Mouse (Mus musculus) myocyte (in vitro differentiated cells): ENCODE data around the gene Clptm1. TPM values are rescaled to one million over a fixed set of nuclear protein-coding genes. Genes with fewer than 3 reads are reported as not detected.

Source experiments
- H3K27me3 ChIP-seq: one replicate; pipeline ENCODE4 v1.6.1; 2011; ENCODE audit not compliant: control insufficient read depth, insufficient read depth, insufficient read length
- H3K36me3 ChIP-seq: one replicate; pipeline ENCODE4 v1.6.1; 2011; ENCODE audit not compliant: control insufficient read depth, insufficient read depth
- H3K4me2 ChIP-seq: one replicate; pipeline ENCODE4 v1.6.1; 2011; ENCODE audit warnings: low read depth, control low read depth
- H3K4me3 ChIP-seq: one replicate; pipeline ENCODE4 v1.5.1; 2011; ENCODE audit warnings: mild to moderate bottlenecking, control low read depth, moderate library complexity
- H3K79me2 ChIP-seq: one replicate; pipeline ENCODE4 v1.6.1; 2011; ENCODE audit not compliant: control insufficient read depth, insufficient read depth
- H3ac ChIP-seq: one replicate; pipeline ENCODE4 v1.6.1; 2011; ENCODE audit not compliant: control insufficient read depth, insufficient read length
- CEBPB ChIP-seq: IDR thresholded peaks from 2 replicates; pipeline ENCODE4 v1.6.1; 2011; ENCODE audit warnings: mild to moderate bottlenecking, moderate library complexity; ENCODE audit not compliant: poor library complexity, insufficient read depth, severe bottlenecking
- E2F4 ChIP-seq: IDR thresholded peaks from one replicate; pipeline ENCODE4 v1.6.1; 2011; ENCODE audit warnings: mild to moderate bottlenecking, control low read depth, moderate library complexity; ENCODE audit not compliant: insufficient read depth
- MAX ChIP-seq: IDR thresholded peaks from one replicate; pipeline ENCODE4 v1.6.1; 2011; ENCODE audit warnings: low read depth, mild to moderate bottlenecking, control low read depth
- MYOD1 ChIP-seq, 3 experiments: IDR thresholded peaks; one replicate each; pipeline ENCODE4 v1.6.1; 2011; ENCODE audit warnings: control low read depth in 2 of 3, low read depth in 2 of 3, mild to moderate bottlenecking in 2 of 3, moderate library complexity in 1 of 3; ENCODE audit not compliant: insufficient read length in 2 of 3, control insufficient read depth in 1 of 3
- MYOG ChIP-seq, 3 experiments: IDR thresholded peaks; one replicate each; pipeline ENCODE4 v1.6.1; 2011; ENCODE audit warnings: control low read depth in 2 of 3, low read depth in 2 of 3, mild to moderate bottlenecking in 2 of 3; ENCODE audit not compliant: insufficient read length in 2 of 3, control insufficient read depth in 1 of 3, insufficient read depth in 1 of 3
- POLR2A ChIP-seq: IDR thresholded peaks from one replicate; pipeline ENCODE4 v1.6.1; 2011; ENCODE audit warnings: low read depth, mild to moderate bottlenecking, control low read depth, moderate library complexity; ENCODE audit not compliant: insufficient read length
- POLR2AphosphoS2 ChIP-seq: IDR thresholded peaks from one replicate; pipeline ENCODE4 v1.6.1; 2011; ENCODE audit warnings: low read depth, control low read depth; ENCODE audit not compliant: insufficient read length
- REST ChIP-seq: IDR thresholded peaks from one replicate; pipeline ENCODE4 v1.6.1; 2011; ENCODE audit warnings: mild to moderate bottlenecking, control low read depth, moderate library complexity; ENCODE audit not compliant: insufficient read depth, insufficient read length
- SRF ChIP-seq: IDR thresholded peaks from one replicate; pipeline ENCODE4 v1.6.1; 2011; ENCODE audit warnings: low read depth; ENCODE audit not compliant: control insufficient read depth, insufficient read length
- TCF12 ChIP-seq: IDR thresholded peaks from one replicate; pipeline ENCODE4 v1.6.1; 2011; ENCODE audit warnings: mild to moderate bottlenecking, control low read depth; ENCODE audit not compliant: poor library complexity, insufficient read depth, severe bottlenecking
- TCF3 ChIP-seq: IDR thresholded peaks from one replicate; pipeline ENCODE4 v1.6.1; 2011; ENCODE audit warnings: low read depth, control low read depth; ENCODE audit not compliant: insufficient read length
- USF1 ChIP-seq: IDR thresholded peaks from one replicate; pipeline ENCODE4 v1.6.1; 2011; ENCODE audit warnings: low read depth, mild to moderate bottlenecking, control low read depth, moderate library complexity
- polyA plus RNA-seq: library from polyadenylated mRNA; unstranded; fragments of >200 nt; fragmentation: generic; extraction: Trizol; gene quantifications from one replicate; pipeline ENCODE4 v1.2.1, GENCODE M21; 2012; ENCODE audit warnings: missing spikeins

Clptm1 gene
- polyA plus RNA-seq, 1 experiment = 126 TPM

GRCm38 (mm10) chr7:19683771-19684201, 19.0 kb upstream of the Clptm1 start:
- no peak for TF ChIP-seq MAX
- no peak for TF ChIP-seq TCF3
- no peak for TF ChIP-seq SRF
- no peak for TF ChIP-seq MYOD1 (IDR thresholded peaks at IDR 0.05; ENCODE audit: control insufficient read depth in 1 of 3, insufficient read length in 2 of 3, low read depth in 2 of 3)
- TF ChIP-seq POLR2A = no peak
- TF ChIP-seq POLR2AphosphoS2 = no peak
- no peak for TF ChIP-seq USF1
- TF ChIP-seq MYOG (IDR thresholded peaks at IDR 0.05; ENCODE audit: control insufficient read depth in 1 of 3, insufficient read depth in 1 of 3, insufficient read length in 2 of 3, low read depth in 2 of 3) = no peak
- no peak for TF ChIP-seq TCF12
- no peak for TF ChIP-seq E2F4
- TF ChIP-seq CEBPB = no peak
- no peak for TF ChIP-seq REST
- no peak overlapping the region for H3K4me2 ChIP-seq
- peaks cover 21% of the 10 kb centered on the region for H3K27me3 ChIP-seq
- no peak overlapping the region for H3ac ChIP-seq
- no peaks in the 10 kb centered on the region for H3K79me2 ChIP-seq
- no peaks in the 10 kb centered on the region for H3K36me3 ChIP-seq
- H3K4me3 ChIP-seq = no peak overlapping the region

GRCm38 (mm10) chr7:19682979-19683378, 18.1 kb upstream of the Clptm1 start:
- Histone ChIP-seq H3K4me2 (no peak overlapping the region), H3K79me2 (no peaks in the 10 kb centered on the region), H3K36me3 (no peaks in the 10 kb centered on the region), H3K27me3 (peaks cover 25% of the 10 kb centered on the region), H3K4me3 (no peak overlapping the region), H3ac (no peak overlapping the region)
- TF ChIP-seq USF1 (no peak), REST (no peak), SRF (no peak), MYOG (IDR thresholded peaks at IDR 0.05; ENCODE audit: control insufficient read depth in 1 of 3, insufficient read depth in 1 of 3, insufficient read length in 2 of 3, low read depth in 2 of 3) (no peak), TCF3 (no peak), E2F4 (no peak), MYOD1 (IDR thresholded peaks at IDR 0.05; ENCODE audit: control insufficient read depth in 1 of 3, insufficient read length in 2 of 3, low read depth in 2 of 3) (no peak), TCF12 (no peak), MAX (no peak), POLR2AphosphoS2 (no peak), CEBPB (no peak)

DNA sequence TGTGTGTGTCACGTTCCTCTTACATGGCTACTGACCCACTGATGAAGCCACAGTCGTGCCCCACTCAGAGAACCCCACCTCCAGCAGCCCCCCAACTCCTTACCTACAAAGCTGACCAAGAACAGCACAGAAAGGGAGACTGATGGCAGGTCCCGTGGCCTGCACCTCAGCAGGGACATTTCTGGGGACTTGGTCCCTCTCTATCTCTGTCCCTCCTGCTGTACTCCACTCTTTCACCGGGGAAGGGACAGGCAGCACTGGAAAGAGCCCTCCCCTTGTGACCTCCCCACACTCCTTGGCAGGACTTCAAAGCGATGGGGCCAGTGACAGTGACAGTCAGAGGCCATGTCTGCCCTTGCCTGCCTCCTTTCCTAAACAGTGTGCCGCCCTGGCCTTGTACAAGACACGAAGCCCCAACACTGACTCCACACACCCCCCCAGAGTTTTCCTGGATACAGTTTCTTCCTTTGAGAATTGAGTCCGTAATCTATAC, 16.4 kb upstream of the Clptm1 start, which contains the start of the genes Gm44805 and Apoc4:
Gene Gm44805, minus strand, starts transcription at position 222 of the 493 bp plus-strand sequence.
Gene Apoc4, minus strand, starts transcription at position 278 of the 493 bp plus-strand sequence.
- no peaks in the 10 kb centered on the region for H3K79me2 ChIP-seq
- no peak within 1 kb of the TSS for H3ac ChIP-seq
- no peaks in the 10 kb centered on the region for H3K36me3 ChIP-seq
- H3K4me2 ChIP-seq = no peak within 1 kb of the TSS
- TF ChIP-seq POLR2AphosphoS2 = no peak
- TF ChIP-seq SRF = no peak
- no peak for TF ChIP-seq MAX
- no peak for TF ChIP-seq USF1
- no peak for TF ChIP-seq TCF12
- H3K4me3 ChIP-seq = no peak within 1 kb of the TSS
- peaks cover 34% of the 10 kb centered on the region for H3K27me3 ChIP-seq

- no peak overlapping the region for H3ac ChIP-seq
- no peak overlapping the region for H3K4me2 ChIP-seq
- no peaks in the 10 kb centered on the region for H3K36me3 ChIP-seq
- H3K79me2 ChIP-seq = no peaks in the 10 kb centered on the region
- TF ChIP-seq USF1 = no peak
- no peak for TF ChIP-seq POLR2AphosphoS2
- no peak for TF ChIP-seq TCF12
- TF ChIP-seq CEBPB = no peak
- no peak for TF ChIP-seq TCF3
- TF ChIP-seq SRF = no peak
- no peak for TF ChIP-seq E2F4
- no peak for TF ChIP-seq MYOG (IDR thresholded peaks at IDR 0.05; ENCODE audit: control insufficient read depth in 1 of 3, insufficient read depth in 1 of 3, insufficient read length in 2 of 3, low read depth in 2 of 3)
- TF ChIP-seq MAX = no peak
- TF ChIP-seq MYOD1 (IDR thresholded peaks at IDR 0.05; ENCODE audit: control insufficient read depth in 1 of 3, insufficient read length in 2 of 3, low read depth in 2 of 3) = no peak
- TF ChIP-seq REST = no peak
- no peak for TF ChIP-seq POLR2A
- H3K4me3 ChIP-seq = no peak overlapping the region
- H3K27me3 ChIP-seq = peaks cover 31% of the 10 kb centered on the region
These were observed 15.9 kb upstream of the Clptm1 start for GRCm38 (mm10) chr7:19680702-19681101.

DNA sequence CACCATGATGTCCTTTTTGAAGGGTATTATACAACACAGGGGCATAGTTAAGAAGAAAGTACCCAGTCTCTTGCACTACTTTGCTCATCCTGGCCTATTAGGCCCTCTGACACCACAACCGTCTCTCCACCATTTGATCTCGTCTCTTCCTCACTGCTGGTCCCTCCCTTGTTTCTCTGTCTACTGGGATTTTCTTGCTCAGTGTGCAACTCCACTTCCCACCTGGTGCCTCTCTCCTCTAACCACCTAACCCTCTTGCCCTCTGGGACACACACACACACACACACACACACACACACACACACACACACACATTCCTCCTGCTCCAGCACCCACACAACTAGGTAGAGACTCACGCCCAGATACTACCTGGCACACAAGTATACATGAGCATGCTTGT, 14.1 kb upstream of the Clptm1 start:
- Histone ChIP-seq H3K27me3 (peaks cover 25% of the 10 kb centered on the region), H3ac (no peak overlapping the region), H3K36me3 (no peaks in the 10 kb centered on the region), H3K4me3 (no peak overlapping the region), H3K79me2 (no peaks in the 10 kb centered on the region), H3K4me2 (no peak overlapping the region)
- no peak for TF ChIP-seq MYOD1 (IDR thresholded peaks at IDR 0.05; ENCODE audit: control insufficient read depth in 1 of 3, insufficient read length in 2 of 3, low read depth in 2 of 3)
- no peak for TF ChIP-seq CEBPB
- TF ChIP-seq TCF12 = no peak
- TF ChIP-seq REST = no peak
- TF ChIP-seq MAX = no peak
- no peak for TF ChIP-seq SRF
- no peak for TF ChIP-seq USF1
- no peak for TF ChIP-seq E2F4
- TF ChIP-seq MYOG (IDR thresholded peaks at IDR 0.05; ENCODE audit: control insufficient read depth in 1 of 3, insufficient read depth in 1 of 3, insufficient read length in 2 of 3, low read depth in 2 of 3) = no peak
- TF ChIP-seq TCF3 = no peak
- TF ChIP-seq POLR2A = no peak
- TF ChIP-seq POLR2AphosphoS2 = no peak
